Mouse (Mus musculus): ENCODE results near the gene Svopl. TPM values are rescaled to one million over a fixed set of nuclear protein-coding genes. Genes with fewer than 3 reads are reported as not detected.
A peak's percentile ranks its signal among the peaks of the same experiment; 100 is the strongest.

The Svopl gene
- total RNA-seq, 1 experiment from 2014 or later: 4.4 TPM

DNA sequence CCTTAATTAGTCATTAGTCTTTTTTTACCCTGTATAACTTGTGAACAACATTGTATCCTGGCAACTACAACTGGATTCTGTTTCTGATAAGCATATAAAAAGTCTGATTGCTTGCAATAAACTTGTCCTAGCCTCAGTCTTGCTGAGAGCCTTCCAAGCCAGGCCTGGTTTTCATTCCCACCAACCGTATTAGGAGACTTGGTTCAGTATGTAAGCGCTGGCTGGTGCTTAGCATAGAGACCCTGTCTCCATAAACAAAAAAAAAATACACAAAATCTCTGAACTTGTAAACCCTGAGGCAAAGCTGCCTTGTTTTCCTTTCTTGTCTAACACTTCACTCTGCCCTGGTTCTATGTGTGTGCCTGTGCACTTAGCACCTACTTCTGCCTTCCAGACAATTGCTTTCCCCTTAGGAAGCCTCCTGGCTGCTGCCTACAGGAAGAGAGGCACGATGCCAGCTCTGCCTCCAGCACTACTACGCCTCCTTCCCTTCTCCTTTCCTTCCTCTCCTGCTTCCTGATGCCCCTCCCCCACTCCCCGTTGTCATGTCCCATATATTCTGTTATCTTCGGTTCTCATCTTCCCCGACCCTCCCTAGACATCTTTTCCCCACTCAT is 14.8 kb downstream of the Svopl start:
- DNase-seq: peak; percentile 46

GRCm38 (mm10) chr6:38028205-38028604 is 18.6 kb downstream of the Svopl start:
- DNase-seq: no peak

- DNase-seq: peak; percentile 21
These were observed 19.0 kb downstream of the Svopl start for GRCm38 (mm10) chr6:38027771-38028170.

GRCm38 (mm10) chr6:38023284-38023683 is 23.5 kb downstream of the Svopl start:
- no peak for DNase-seq

- DNase-seq: no peak
These were observed 25.4 kb downstream of the Svopl start for GRCm38 (mm10) chr6:38021406-38021805.

GRCm38 (mm10) chr6:38012829-38013228 is 34.0 kb downstream of the Svopl start:
- no peak for DNase-seq

DNA sequence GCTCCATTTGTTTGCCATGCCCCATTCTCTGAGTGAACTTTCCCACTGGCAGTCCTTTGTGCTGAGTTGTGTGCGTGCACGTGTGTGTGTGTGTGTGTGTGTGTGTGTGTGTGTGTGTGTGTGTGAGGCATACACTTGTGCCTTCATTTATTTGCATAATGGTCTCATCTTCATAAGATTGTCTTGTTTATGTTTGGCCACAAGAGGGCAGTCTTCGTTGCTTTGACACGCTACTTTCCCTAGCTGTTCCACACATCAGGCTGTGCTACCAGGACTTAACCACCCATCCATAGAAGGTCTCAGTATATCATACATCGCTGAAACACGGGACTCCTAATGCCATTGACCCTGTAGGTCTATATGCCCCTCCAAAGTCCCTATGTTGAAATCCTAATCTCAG is 39.3 kb downstream of the Svopl start:
- peak; percentile 73 for DNase-seq

DNA sequence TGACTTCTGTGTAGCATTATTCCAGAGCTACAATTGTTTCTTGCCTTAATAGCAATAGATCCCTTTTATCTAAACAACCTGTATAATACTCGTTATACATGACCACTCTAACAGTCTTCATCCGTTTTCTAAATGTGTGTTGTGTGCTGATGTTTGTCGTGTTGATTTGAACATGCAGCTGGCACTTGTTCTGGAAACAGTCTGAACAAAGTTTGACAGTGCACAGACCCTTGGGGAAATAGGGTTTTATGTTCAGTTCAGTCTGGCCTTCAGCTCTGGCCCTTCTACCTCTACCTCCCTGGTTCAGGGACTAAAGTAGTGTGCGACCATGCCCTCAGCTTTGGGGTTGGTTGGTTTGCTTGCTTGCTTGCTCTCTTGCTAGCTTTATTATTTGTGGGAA is 79.4 kb downstream of the Svopl start:
- no peak for DNase-seq

DNA sequence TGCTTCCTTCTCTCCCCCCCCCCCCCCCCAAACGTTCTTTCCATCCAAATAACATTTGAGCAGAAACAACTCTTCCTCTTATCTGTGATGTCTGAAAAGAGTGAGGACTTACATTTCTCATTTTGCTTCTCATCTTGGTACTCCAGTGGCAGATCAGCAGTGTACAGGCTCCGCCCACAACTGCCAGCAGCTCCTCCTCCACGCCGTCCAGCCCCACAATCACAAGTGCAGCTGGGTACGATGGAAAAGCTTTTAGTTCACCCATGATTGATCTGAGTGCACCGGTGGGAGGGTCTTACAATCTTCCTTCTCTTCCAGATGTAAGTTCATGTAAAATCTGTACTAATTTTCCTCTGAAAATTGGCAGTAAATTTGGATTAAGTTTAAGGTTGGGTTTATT is 95.5 kb downstream of the Svopl start:
- DNase-seq: no peak

- DNase-seq: no peak
These were observed 110.3 kb downstream of the Svopl start for GRCm38 (mm10) chr6:37936498-37936897.

Other genes starting within 250 kb of the Svopl start
- gene Trim24, start 176.2 kb downstream of the Svopl start, total RNA-seq (2021): 42.4 and 43.9 TPM in 2 replicates
- gene Tmem213, start 62.3 kb upstream of the Svopl start, total RNA-seq (2021): not detected in 2 replicates
- gene Atp6v0a4, start 77.6 kb upstream of the Svopl start, total RNA-seq (2021): 4.1 TPM in 2 replicates
- 4.0 and 4.1 TPM in 2 replicates for gene D630045J12Rik, start 207.0 kb upstream of the Svopl start, total RNA-seq (2021)

All from adrenal gland, postnatal 14 days (tissue).